Mouse (Mus musculus): ENCODE results near the gene Epha4. TPM values are rescaled to one million over a fixed set of nuclear protein-coding genes. Genes with fewer than 3 reads are reported as not detected.

The Epha4 gene
- polyA plus RNA-seq, 1 experiment from 2014 or later, result 28.8 TPM

GRCm38 (mm10) chr1:77490166-77490565 lies 24.7 kb downstream of the Epha4 start:
- ATAC-seq (replicated peaks; ENCODE audit: insufficient number of reproducible peaks, low FRiP score, low TSS enrichment, low read depth) (no peak), DNase-seq (ENCODE audit: low spot score) (no peak)
- Histone ChIP-seq H3K27me3 (ENCODE audit: control insufficient read depth, insufficient read depth, low read length) (no peaks in the 10 kb centered on the region), H3K36me3 (replicated peaks; ENCODE audit: control insufficient read depth, insufficient read depth, low read depth, low read length) (no peaks in the 10 kb centered on the region), H3K4me2 (ENCODE audit: low read depth, low read length) (no peak overlapping the region), H3K27ac (replicated peaks; ENCODE audit: low read depth, low read length) (no peak overlapping the region), H3K4me3 (ENCODE audit: low read depth, low read length) (no peak overlapping the region), H3K9ac (replicated peaks; ENCODE audit: low read length) (no peak overlapping the region), H3K4me1 (ENCODE audit: control insufficient read depth, insufficient read depth, low read length) (no peaks in the 10 kb centered on the region), H3K9me3 (replicated peaks; ENCODE audit: control insufficient read depth, low read length) (no peaks in the 10 kb centered on the region)
- 96% methylated on average over 6 of the region's 6 CpGs for WGBS

GRCm38 (mm10) chr1:77489387-77489786 lies 25.5 kb downstream of the Epha4 start:
- DNase-seq (ENCODE audit: low spot score) (no peak), ATAC-seq (replicated peaks; ENCODE audit: insufficient number of reproducible peaks, low FRiP score, low TSS enrichment, low read depth) (no peak)
- Histone ChIP-seq H3K9me3 (replicated peaks; ENCODE audit: control insufficient read depth, low read length) (no peaks in the 10 kb centered on the region), H3K4me1 (ENCODE audit: control insufficient read depth, insufficient read depth, low read length) (no peaks in the 10 kb centered on the region), H3K36me3 (replicated peaks; ENCODE audit: control insufficient read depth, insufficient read depth, low read depth, low read length) (no peaks in the 10 kb centered on the region), H3K9ac (replicated peaks; ENCODE audit: low read length) (no peak overlapping the region), H3K27me3 (ENCODE audit: control insufficient read depth, insufficient read depth, low read length) (no peaks in the 10 kb centered on the region), H3K4me2 (ENCODE audit: low read depth, low read length) (no peak overlapping the region), H3K4me3 (ENCODE audit: low read depth, low read length) (no peak overlapping the region), H3K27ac (replicated peaks; ENCODE audit: low read depth, low read length) (no peak overlapping the region)
- 90% methylated on average over 7 of the region's 7 CpGs for WGBS

DNA sequence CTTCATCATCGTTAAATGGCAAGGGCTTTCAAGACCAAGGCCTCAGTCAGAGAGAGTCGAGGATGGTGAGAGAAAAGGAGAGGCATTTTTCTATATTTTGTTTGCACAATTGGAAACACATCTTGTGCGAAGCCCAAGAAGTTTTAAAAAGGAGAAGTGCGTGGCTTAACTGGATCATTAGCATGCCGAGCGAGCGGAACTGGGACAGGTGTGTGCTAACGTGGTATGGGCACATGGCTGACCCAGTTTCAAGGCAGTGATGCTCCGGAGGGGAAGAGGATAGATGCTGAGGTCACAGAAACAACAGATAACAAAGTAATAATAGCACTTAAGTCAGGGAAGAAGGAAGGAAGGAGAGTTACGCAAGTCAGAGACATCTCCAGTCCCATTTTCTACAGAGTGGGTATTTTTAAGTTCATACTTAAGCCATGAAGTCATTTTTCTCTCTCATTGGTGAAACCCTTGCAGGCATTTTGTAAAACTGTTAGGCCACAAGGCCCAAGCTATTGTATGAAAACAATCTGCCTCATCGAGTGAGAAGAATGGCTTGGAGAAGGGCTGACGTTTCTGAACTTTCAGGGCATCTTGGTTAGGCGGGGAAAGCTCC lies 26.9 kb downstream of the Epha4 start:
- ATAC-seq (replicated peaks; ENCODE audit: insufficient number of reproducible peaks, low FRiP score, low TSS enrichment, low read depth), result no peak
- H3K4me3 ChIP-seq (ENCODE audit: low read depth, low read length), result no peak overlapping the region
- 82% methylated on average over 13 of the region's 13 CpGs for WGBS

DNA sequence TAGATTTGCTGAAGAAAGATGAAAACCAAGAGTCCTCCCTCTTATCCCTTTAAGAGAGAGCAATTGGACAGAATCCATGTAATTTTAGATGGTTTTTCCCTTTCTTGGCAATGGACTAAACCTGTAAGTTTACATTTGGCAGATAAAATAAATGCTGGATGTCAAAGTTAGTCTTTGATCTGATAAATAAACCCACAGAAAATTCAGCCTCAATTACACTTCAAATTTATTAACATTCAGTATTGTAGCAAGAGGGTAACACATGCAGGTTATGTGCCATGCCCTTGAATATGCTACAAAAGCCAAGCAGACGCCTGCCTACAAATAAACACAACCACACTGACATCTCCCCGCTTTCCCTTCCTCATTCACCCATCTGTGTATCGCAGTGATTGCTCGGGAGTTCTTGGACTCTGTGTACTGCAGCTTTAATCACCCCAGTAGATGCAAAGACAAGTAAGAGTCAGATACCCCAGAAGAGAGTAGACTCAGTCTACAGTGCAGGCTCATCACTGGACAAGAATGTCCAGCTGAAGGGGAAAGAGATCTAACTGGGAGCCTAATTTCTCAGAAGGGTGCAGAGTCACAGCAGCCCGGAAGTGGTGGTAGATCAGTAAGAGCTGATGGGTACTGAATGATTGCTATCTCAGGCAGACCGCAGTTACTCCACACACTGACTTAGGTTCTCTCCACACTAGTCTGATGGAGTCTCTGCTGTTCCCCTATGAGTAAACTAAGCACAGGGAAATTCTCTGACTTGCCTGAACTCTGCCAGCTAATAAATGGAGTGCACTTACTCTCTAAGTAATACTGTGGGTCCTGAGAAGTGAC lies 29.9 kb downstream of the Epha4 start:
- ATAC-seq (replicated peaks; ENCODE audit: insufficient number of reproducible peaks, low FRiP score, low TSS enrichment, low read depth), result no peak
- Histone ChIP-seq H3K9me3 (replicated peaks; ENCODE audit: control insufficient read depth, low read length) (no peaks in the 10 kb centered on the region), H3K4me3 (ENCODE audit: low read depth, low read length) (no peak overlapping the region), H3K4me2 (ENCODE audit: low read depth, low read length) (no peak overlapping the region), H3K27me3 (ENCODE audit: control insufficient read depth, insufficient read depth, low read length) (no peaks in the 10 kb centered on the region), H3K4me1 (ENCODE audit: control insufficient read depth, insufficient read depth, low read length) (no peaks in the 10 kb centered on the region), H3K27ac (replicated peaks; ENCODE audit: low read depth, low read length) (no peak overlapping the region), H3K36me3 (replicated peaks; ENCODE audit: control insufficient read depth, insufficient read depth, low read depth, low read length) (no peaks in the 10 kb centered on the region), H3K9ac (replicated peaks; ENCODE audit: low read length) (no peak overlapping the region)
- DNase-seq (ENCODE audit: low spot score), result no peak
- 89% methylated on average over 6 of the region's 6 CpGs for WGBS

More for the DNA sequence above, 26.9 kb downstream of the Epha4 start:
- Histone ChIP-seq H3K4me2 (ENCODE audit: low read depth, low read length) (no peak overlapping the region), H3K9me3 (replicated peaks; ENCODE audit: control insufficient read depth, low read length) (no peaks in the 10 kb centered on the region), H3K4me1 (ENCODE audit: control insufficient read depth, insufficient read depth, low read length) (no peaks in the 10 kb centered on the region), H3K9ac (replicated peaks; ENCODE audit: low read length) (no peak overlapping the region), H3K36me3 (replicated peaks; ENCODE audit: control insufficient read depth, insufficient read depth, low read depth, low read length) (no peaks in the 10 kb centered on the region), H3K27me3 (ENCODE audit: control insufficient read depth, insufficient read depth, low read length) (no peaks in the 10 kb centered on the region), H3K27ac (replicated peaks; ENCODE audit: low read depth, low read length) (no peak overlapping the region)
- DNase-seq (ENCODE audit: low spot score), result no peak

GRCm38 (mm10) chr1:77475808-77476413 lies 39.0 kb downstream of the Epha4 start:
- WGBS, result 86% methylated on average over 3 of the region's 3 CpGs

DNA sequence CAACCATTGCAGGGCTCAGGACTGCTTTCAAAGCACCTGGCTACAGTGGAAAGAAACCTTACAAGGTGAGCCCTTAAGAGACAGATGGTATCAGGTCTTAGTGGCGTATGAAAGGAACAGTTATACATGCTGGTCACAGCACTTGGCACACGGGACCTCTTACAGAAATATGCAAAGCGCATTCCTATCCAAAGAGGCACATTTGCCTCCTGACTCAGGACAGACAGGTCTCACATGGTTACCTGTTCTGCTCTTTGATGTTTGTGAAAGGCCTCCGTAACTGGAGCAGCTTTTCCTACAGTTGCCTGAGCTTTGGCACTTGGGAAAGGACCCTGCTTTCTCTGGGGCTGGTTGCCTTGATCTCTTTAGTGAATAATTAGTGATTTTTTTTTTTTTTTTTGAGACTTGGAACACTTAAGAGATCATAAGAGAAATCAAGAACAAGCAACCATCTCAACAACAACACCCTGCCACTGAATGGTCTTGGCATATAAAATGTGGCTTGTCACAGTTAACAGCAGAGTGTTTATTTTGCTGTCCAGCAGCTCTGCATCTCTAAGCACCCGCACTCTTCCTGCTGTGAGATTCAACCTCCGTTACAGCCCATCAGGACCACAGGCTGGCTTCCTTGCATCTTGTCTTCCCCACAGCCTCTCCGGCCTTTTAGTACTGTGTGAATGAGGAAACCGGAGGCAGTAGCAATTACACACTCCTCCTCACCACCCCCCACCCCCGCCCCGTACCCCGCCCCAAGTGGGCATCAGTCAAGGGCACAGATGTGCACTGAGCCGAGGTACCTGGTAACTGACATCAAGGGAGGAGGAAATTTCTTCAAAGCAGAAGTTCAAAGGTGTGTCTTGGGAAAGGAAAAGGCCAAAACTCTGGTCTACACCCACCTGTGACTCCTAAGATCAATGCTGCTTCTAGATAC lies 41.2 kb downstream of the Epha4 start:
- H3K4me1 ChIP-seq (ENCODE audit: control insufficient read depth, insufficient read depth, low read length), result no peaks in the 10 kb centered on the region
- H3K27me3 ChIP-seq (ENCODE audit: control insufficient read depth, insufficient read depth, low read length), result no peaks in the 10 kb centered on the region
- H3K9ac ChIP-seq (replicated peaks; ENCODE audit: low read length), result no peak overlapping the region
- no peaks in the 10 kb centered on the region for H3K9me3 ChIP-seq (replicated peaks; ENCODE audit: control insufficient read depth, low read length)
- no peak overlapping the region for H3K27ac ChIP-seq (replicated peaks; ENCODE audit: low read depth, low read length)
- H3K4me3 ChIP-seq (ENCODE audit: low read depth, low read length), result no peak overlapping the region
- DNase-seq (ENCODE audit: low spot score) (no peak), ATAC-seq (replicated peaks; ENCODE audit: insufficient number of reproducible peaks, low FRiP score, low TSS enrichment, low read depth) (no peak)
- H3K36me3 ChIP-seq (replicated peaks; ENCODE audit: control insufficient read depth, insufficient read depth, low read depth, low read length), result no peaks in the 10 kb centered on the region; the same call in 1 of the 2 replicates
- 48% methylated on average over 12 of the region's 12 CpGs for WGBS
- no peak overlapping the region for H3K4me2 ChIP-seq (ENCODE audit: low read depth, low read length)

More at GRCm38 (mm10) chr1:77475808-77476413, 39.0 kb downstream of the Epha4 start:
- DNase-seq (ENCODE audit: low spot score), result no peak
- Histone ChIP-seq H3K9ac (replicated peaks; ENCODE audit: low read length) (no peak overlapping the region), H3K4me2 (ENCODE audit: low read depth, low read length) (no peak overlapping the region), H3K27ac (replicated peaks; ENCODE audit: low read depth, low read length) (no peak overlapping the region), H3K4me1 (ENCODE audit: control insufficient read depth, insufficient read depth, low read length) (no peaks in the 10 kb centered on the region), H3K4me3 (ENCODE audit: low read depth, low read length) (no peak overlapping the region), H3K27me3 (ENCODE audit: control insufficient read depth, insufficient read depth, low read length) (no peaks in the 10 kb centered on the region), H3K36me3 (replicated peaks; ENCODE audit: control insufficient read depth, insufficient read depth, low read depth, low read length) (no peaks in the 10 kb centered on the region; the same call in 1 of the 2 replicates), H3K9me3 (replicated peaks; ENCODE audit: control insufficient read depth, low read length) (no peaks in the 10 kb centered on the region)
- no peak for ATAC-seq (replicated peaks; ENCODE audit: insufficient number of reproducible peaks, low FRiP score, low TSS enrichment, low read depth)

DNA sequence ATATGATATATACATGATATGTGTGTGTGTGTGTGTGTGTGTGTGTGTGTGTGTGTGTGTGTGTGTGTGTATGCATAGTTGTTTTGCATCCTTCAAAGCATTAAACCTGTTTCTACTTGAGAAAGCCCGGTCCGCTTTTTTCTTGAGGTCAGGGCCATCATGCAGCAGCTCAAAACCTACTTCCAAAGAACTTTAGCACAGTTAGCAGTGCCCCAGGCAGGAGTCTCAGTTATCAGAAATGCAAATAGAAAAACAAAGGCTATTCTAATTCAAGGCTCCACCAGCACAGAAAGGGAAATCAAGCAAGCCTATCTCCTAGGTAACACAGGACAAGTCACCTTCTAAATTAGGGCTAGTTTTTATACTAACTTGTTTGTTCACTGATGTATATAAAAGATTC lies 42.3 kb downstream of the Epha4 start:
- Histone ChIP-seq H3K4me3 (ENCODE audit: low read depth, low read length) (no peak overlapping the region), H3K4me2 (ENCODE audit: low read depth, low read length) (no peak overlapping the region), H3K36me3 (replicated peaks; ENCODE audit: control insufficient read depth, insufficient read depth, low read depth, low read length) (no peaks in the 10 kb centered on the region; the same call in 1 of the 2 replicates), H3K9ac (replicated peaks; ENCODE audit: low read length) (no peak overlapping the region), H3K27me3 (ENCODE audit: control insufficient read depth, insufficient read depth, low read length) (no peaks in the 10 kb centered on the region), H3K4me1 (ENCODE audit: control insufficient read depth, insufficient read depth, low read length) (no peaks in the 10 kb centered on the region), H3K27ac (replicated peaks; ENCODE audit: low read depth, low read length) (no peak overlapping the region), H3K9me3 (replicated peaks; ENCODE audit: control insufficient read depth, low read length) (no peaks in the 10 kb centered on the region)
- 78% methylated on average over 2 of the region's 2 CpGs for WGBS
- ATAC-seq (replicated peaks; ENCODE audit: insufficient number of reproducible peaks, low FRiP score, low TSS enrichment, low read depth), result no peak
- no peak for DNase-seq (ENCODE audit: low spot score)

Data from embryonic facial prominence, embryonic 11.5 days (tissue).